Mouse (Mus musculus): ENCODE measurements at regions not wholly inside any gene's neighbourhood (a gene's known extent, or its start where the extent isn't known, plus 50 kb on each side); places are given as distances from the start of the nearest gene placed in this dataset.

DNA sequence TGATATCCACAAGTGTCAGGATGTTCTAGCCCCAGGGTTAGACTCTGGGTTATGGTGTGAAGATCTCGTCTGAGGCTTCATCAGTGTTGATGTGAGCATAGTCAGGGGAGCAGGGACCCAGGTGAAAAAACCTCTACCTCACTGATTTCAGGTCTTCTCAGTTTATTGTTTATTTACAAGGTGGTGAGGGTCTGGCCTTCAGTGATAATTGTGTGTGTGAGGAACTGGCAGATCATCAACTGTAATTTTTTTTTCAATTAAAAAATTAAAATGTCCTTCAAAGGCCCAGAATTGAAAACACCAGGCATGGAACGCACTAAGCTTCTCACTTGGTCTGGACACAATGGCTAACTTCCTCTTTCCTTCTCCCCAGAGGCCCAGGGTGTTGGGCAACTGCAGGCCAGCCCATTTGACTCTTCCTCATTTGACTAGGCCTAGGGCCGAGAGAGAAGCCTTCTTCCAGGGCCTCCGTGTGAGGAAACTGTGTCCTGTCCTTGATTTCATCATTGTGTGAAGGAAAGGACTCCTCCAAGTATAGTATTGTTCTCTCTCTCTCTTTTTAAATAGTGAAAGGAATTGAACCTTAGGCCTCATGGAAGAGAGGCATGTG lies 91.0 kb upstream of the Klf4 start:
- ATAC-seq (no peak), DNase-seq (ENCODE audit: low spot score) (no peak)
- Histone ChIP-seq H3K4me1 (ENCODE audit: insufficient read depth, low read length) (no peaks in the 10 kb centered on the region), H3K9ac (replicated peaks; ENCODE audit: low read length) (no peak overlapping the region), H3K4me2 (ENCODE audit: low read depth, low read length) (no peak overlapping the region), H3K36me3 (ENCODE audit: insufficient read depth, low read length) (no peaks in the 10 kb centered on the region), H3K27me3 (ENCODE audit: insufficient read depth, low read length) (no peaks in the 10 kb centered on the region), H3K27ac (no peak overlapping the region), H3K9me3 (ENCODE audit: low read length) (no peaks in the 10 kb centered on the region), H3K4me3 (ENCODE audit: low read length) (no peak overlapping the region)
- 84% methylated on average over 4 of the region's 4 CpGs for WGBS
- TF ChIP-seq CTCF (IDR thresholded peaks at IDR 0.05; ENCODE audit: low read depth), result no peak

- no peak for ATAC-seq
- Histone ChIP-seq H3K9ac (replicated peaks; ENCODE audit: low read length) (no peak overlapping the region), H3K4me3 (ENCODE audit: low read length) (no peak overlapping the region), H3K36me3 (ENCODE audit: insufficient read depth, low read length) (no peaks in the 10 kb centered on the region), H3K27me3 (ENCODE audit: insufficient read depth, low read length) (no peaks in the 10 kb centered on the region), H3K4me1 (ENCODE audit: insufficient read depth, low read length) (no peaks in the 10 kb centered on the region), H3K4me2 (ENCODE audit: low read depth, low read length) (no peak overlapping the region), H3K9me3 (ENCODE audit: low read length) (no peaks in the 10 kb centered on the region), H3K27ac (no peak overlapping the region)
- 56% methylated on average over 4 of the region's 4 CpGs for WGBS
- no peak for TF ChIP-seq CTCF (IDR thresholded peaks at IDR 0.05; ENCODE audit: low read depth)
- DNase-seq (ENCODE audit: low spot score), result no peak
Observed at GRCm38 (mm10) chr4:55622651-55623050, 90.4 kb upstream of the Klf4 start.

DNA sequence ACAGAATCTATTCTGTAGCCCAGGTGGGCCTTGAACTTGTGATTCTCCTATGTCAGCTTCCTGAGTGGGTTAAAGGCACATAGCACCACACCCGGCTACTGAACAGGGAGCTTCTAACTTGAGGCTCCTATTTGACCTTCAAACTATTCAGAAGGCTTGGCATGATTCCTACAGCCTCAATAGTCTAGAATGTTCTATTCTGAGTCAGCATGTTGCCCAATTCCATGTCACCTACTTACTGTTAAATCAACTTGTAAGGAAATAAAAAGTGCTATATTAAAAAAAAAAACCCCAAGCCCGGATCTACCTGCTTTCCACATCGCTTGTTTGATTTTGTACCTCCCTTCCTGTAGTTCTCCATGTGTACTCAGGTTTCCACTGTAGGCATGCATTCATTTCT lies 87.6 kb upstream of the Klf4 start:
- H3K36me3 ChIP-seq (ENCODE audit: insufficient read depth, low read length), result no peaks in the 10 kb centered on the region
- no peaks in the 10 kb centered on the region for H3K9me3 ChIP-seq (ENCODE audit: low read length)
- H3K4me1 ChIP-seq (ENCODE audit: insufficient read depth, low read length), result no peaks in the 10 kb centered on the region
- no peaks in the 10 kb centered on the region for H3K27me3 ChIP-seq (ENCODE audit: insufficient read depth, low read length)
- no peak overlapping the region for H3K4me2 ChIP-seq (ENCODE audit: low read depth, low read length)
- no peak for ATAC-seq
- WGBS, result 86% methylated on average over 3 of the region's 3 CpGs
- no peak for TF ChIP-seq CTCF (IDR thresholded peaks at IDR 0.05; ENCODE audit: low read depth)
- no peak for DNase-seq (ENCODE audit: low spot score)
- no peak overlapping the region for H3K4me3 ChIP-seq (ENCODE audit: low read length)
- H3K9ac ChIP-seq (replicated peaks; ENCODE audit: low read length), result no peak overlapping the region
- no peak overlapping the region for H3K27ac ChIP-seq

- Histone ChIP-seq H3K36me3 (ENCODE audit: insufficient read depth, low read length) (no peaks in the 10 kb centered on the region), H3K4me3 (ENCODE audit: low read length) (no peak overlapping the region), H3K9me3 (ENCODE audit: low read length) (no peaks in the 10 kb centered on the region), H3K4me1 (ENCODE audit: insufficient read depth, low read length) (no peaks in the 10 kb centered on the region), H3K4me2 (ENCODE audit: low read depth, low read length) (no peak overlapping the region), H3K27ac (no peak overlapping the region), H3K9ac (replicated peaks; ENCODE audit: low read length) (no peak overlapping the region), H3K27me3 (ENCODE audit: insufficient read depth, low read length) (no peaks in the 10 kb centered on the region)
- no peak for DNase-seq (ENCODE audit: low spot score)
- no peak for TF ChIP-seq CTCF (IDR thresholded peaks at IDR 0.05; ENCODE audit: low read depth)
- no peak for ATAC-seq
- WGBS, result 78% methylated on average over 6 of the region's 6 CpGs
Observed at GRCm38 (mm10) chr4:55615808-55616207, 83.5 kb upstream of the Klf4 start.

- Histone ChIP-seq H3K9me3 (ENCODE audit: low read length) (no peaks in the 10 kb centered on the region), H3K27me3 (ENCODE audit: insufficient read depth, low read length) (no peaks in the 10 kb centered on the region), H3K9ac (replicated peaks; ENCODE audit: low read length) (no peak overlapping the region), H3K27ac (no peak overlapping the region), H3K36me3 (ENCODE audit: insufficient read depth, low read length) (no peaks in the 10 kb centered on the region), H3K4me2 (ENCODE audit: low read depth, low read length) (no peak overlapping the region), H3K4me3 (ENCODE audit: low read length) (no peak overlapping the region), H3K4me1 (ENCODE audit: insufficient read depth, low read length) (no peaks in the 10 kb centered on the region)
- TF ChIP-seq CTCF (IDR thresholded peaks at IDR 0.05; ENCODE audit: low read depth), result no peak
- ATAC-seq (no peak), DNase-seq (ENCODE audit: low spot score) (no peak)
- WGBS, result 97% methylated on average over 3 of the region's 3 CpGs
Observed at GRCm38 (mm10) chr4:55613523-55613922, 81.3 kb upstream of the Klf4 start.

- ATAC-seq, result no peak
- no peak overlapping the region for H3K9ac ChIP-seq (replicated peaks; ENCODE audit: low read length)
- 91% methylated on average over 4 of the region's 4 CpGs for WGBS
Observed at GRCm38 (mm10) chr4:55610998-55611397, 78.7 kb upstream of the Klf4 start.

DNA sequence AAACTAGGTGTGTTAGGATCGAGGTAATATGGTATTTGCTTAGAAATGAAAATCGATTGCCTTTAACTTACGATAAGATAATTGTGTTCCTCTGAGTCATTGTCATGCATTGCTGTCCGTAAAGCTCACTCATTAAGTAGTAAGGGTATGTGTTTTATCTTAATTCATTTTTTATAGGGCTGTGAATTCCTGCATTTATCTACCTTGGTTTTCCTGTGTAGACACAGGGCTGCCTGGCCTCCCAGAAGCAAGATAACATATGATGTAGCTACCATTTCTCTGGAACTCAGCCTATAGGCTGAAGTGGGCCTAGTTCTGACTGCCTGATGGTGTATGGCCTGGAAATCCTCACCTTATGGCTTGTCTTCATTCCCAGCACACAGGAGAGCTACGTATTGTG lies 76.9 kb upstream of the Klf4 start:
- Histone ChIP-seq H3K27ac (no peak overlapping the region), H3K9me3 (ENCODE audit: low read length) (no peaks in the 10 kb centered on the region), H3K4me3 (ENCODE audit: low read length) (no peak overlapping the region), H3K36me3 (ENCODE audit: insufficient read depth, low read length) (no peaks in the 10 kb centered on the region), H3K4me1 (ENCODE audit: insufficient read depth, low read length) (no peaks in the 10 kb centered on the region), H3K4me2 (ENCODE audit: low read depth, low read length) (no peak overlapping the region), H3K9ac (replicated peaks; ENCODE audit: low read length) (no peak overlapping the region), H3K27me3 (ENCODE audit: insufficient read depth, low read length) (no peaks in the 10 kb centered on the region)
- DNase-seq (ENCODE audit: low spot score) (no peak), ATAC-seq (no peak)
- 89% methylated on average over 5 of the region's 5 CpGs for WGBS
- TF ChIP-seq CTCF (IDR thresholded peaks at IDR 0.05; ENCODE audit: low read depth), result no peak

More at GRCm38 (mm10) chr4:55610998-55611397, 78.7 kb upstream of the Klf4 start:
- H3K27me3 ChIP-seq (ENCODE audit: insufficient read depth, low read length), result no peaks in the 10 kb centered on the region
- DNase-seq (ENCODE audit: low spot score), result no peak
- H3K4me2 ChIP-seq (ENCODE audit: low read depth, low read length), result no peak overlapping the region
- TF ChIP-seq CTCF (IDR thresholded peaks at IDR 0.05; ENCODE audit: low read depth), result no peak
- no peak overlapping the region for H3K27ac ChIP-seq
- no peaks in the 10 kb centered on the region for H3K4me1 ChIP-seq (ENCODE audit: insufficient read depth, low read length)
- H3K36me3 ChIP-seq (ENCODE audit: insufficient read depth, low read length), result no peaks in the 10 kb centered on the region
- no peaks in the 10 kb centered on the region for H3K9me3 ChIP-seq (ENCODE audit: low read length)
- H3K4me3 ChIP-seq (ENCODE audit: low read length), result no peak overlapping the region

All from hindbrain, postnatal 0 days (tissue).